18 mouse cellular contexts compared by ENCODE assay signal in the genomic region with DNA sequence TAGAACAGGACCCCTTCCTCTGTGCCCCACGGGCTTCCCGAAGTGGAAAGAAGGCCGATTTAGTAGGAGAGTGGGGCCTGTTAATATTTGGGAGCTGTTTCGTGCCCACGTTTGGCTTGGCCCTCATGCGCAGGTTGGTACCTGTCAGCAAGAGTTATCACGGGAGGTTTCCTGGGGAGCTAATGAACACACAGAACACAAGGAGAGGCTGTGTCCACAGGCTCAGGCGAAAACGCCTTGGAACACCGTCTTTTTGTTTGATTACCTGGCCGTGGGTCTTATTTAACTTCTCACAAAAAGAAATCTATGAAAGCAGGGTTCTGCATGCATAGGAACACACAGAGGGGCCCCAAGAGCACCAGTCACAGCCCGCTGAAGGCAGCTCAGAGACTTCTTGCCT.
"Had no signal": no experiment of that assay in that cellular context is flagged by ENCODE, and none has a peak within 500 bp of the region (broad histone marks: within the 10 kb centered on the region; RNA-seq: fewer than 3 reads in every experiment).

No protein-coding gene starts in this region.

- H3K36me3 ChIP-seq: liver, embryonic 13.5 days; midbrain, embryonic 10.5 days; midbrain, embryonic 13.5 days; neural tube, embryonic 13.5 days had no signal

- ATAC-seq: midbrain, embryonic 13.5 days; midbrain, embryonic 16.5 days had no signal

- H3K9me3 ChIP-seq: liver, embryonic 13.5 days; megakaryocyte, embryonic 14.5 days; midbrain, embryonic 10.5 days; midbrain, embryonic 13.5 days; neural tube, embryonic 13.5 days had no signal

- H3K4me3 ChIP-seq: layer of hippocampus, adult 2 months; liver, embryonic 13.5 days; megakaryocyte, embryonic 14.5 days; midbrain, embryonic 10.5 days; midbrain, embryonic 13.5 days; myocyte; neural tube, embryonic 13.5 days had no signal

- H3K9ac ChIP-seq: liver, embryonic 13.5 days; midbrain, embryonic 13.5 days; neural tube, embryonic 13.5 days had no signal

- H3K27me3 ChIP-seq: liver, embryonic 13.5 days; megakaryocyte, embryonic 14.5 days had no signal

- H3K4me2 ChIP-seq: liver, embryonic 13.5 days; midbrain, embryonic 13.5 days; neural tube, embryonic 13.5 days had no signal

- H3K4me1 ChIP-seq: liver, embryonic 13.5 days; megakaryocyte, embryonic 14.5 days; midbrain, embryonic 10.5 days; midbrain, embryonic 13.5 days had no signal

- DNase-seq: kidney, adult 2 months; kidney, postnatal 25 days; layer of hippocampus, adult 9-11 months; liver, embryonic 13.5 days; lung, adult 2 months; lung, postnatal 36 days; retina, postnatal 1 day; thymus, adult 2 months; thymus, postnatal 14 days; thymus, postnatal 4 days had no signal

- H3K27ac ChIP-seq: kidney, postnatal 0 days; layer of hippocampus, adult 2 months; liver, embryonic 13.5 days; midbrain, embryonic 10.5 days; midbrain, embryonic 13.5 days; neural tube, embryonic 13.5 days had no signal
